Mouse (Mus musculus) spleen, adult 2 months (tissue): Measurements from ENCODE around the gene Rhoa. TPM values are rescaled to one million over a fixed set of nuclear protein-coding genes. Genes with fewer than 3 reads are reported as not detected.
"Not testable (repeated sequence)": the region's sequence is repeated elsewhere in the genome, so short reads cannot be mapped to it uniquely, and the experiment has no call there.

Experiments used
- DNase-seq, 2 experiments: peaks; one replicate each; pipeline versions ENCODE4 v3.0.0 to v3.0.0-alpha.2; 2012 to 2021; ENCODE audit warnings: low spot score in 2 of 2, low read depth in 1 of 2
- H3K27ac ChIP-seq: fragments of 200-500 bp; 2 replicates; pipeline ENCODE4 v1.5.1; 2012; ENCODE audit warnings: low read length, inconsistent platforms; ENCODE audit not compliant: insufficient read depth
- H3K27me3 ChIP-seq: fragments of 200-500 bp; 2 replicates; pipeline ENCODE4 v1.6.1; 2012; ENCODE audit warnings: mild to moderate bottlenecking, moderate library complexity, low read length, inconsistent platforms; ENCODE audit not compliant: control insufficient read depth, insufficient read depth
- H3K36me3 ChIP-seq: fragments of 200-500 bp; 2 replicates; pipeline ENCODE4 v1.6.1; 2012; ENCODE audit warnings: mild to moderate bottlenecking, low read length, inconsistent platforms; ENCODE audit not compliant: control insufficient read depth, insufficient read depth
- H3K4me1 ChIP-seq: fragments of 200-500 bp; 2 replicates; pipeline ENCODE4 v1.6.1; 2011; ENCODE audit warnings: inconsistent platforms; ENCODE audit not compliant: control insufficient read depth, insufficient read depth, insufficient read length
- H3K4me3 ChIP-seq: fragments of 200-500 bp; 2 replicates; pipeline ENCODE4 v1.5.1; 2011; ENCODE audit warnings: mild to moderate bottlenecking, inconsistent platforms; ENCODE audit not compliant: insufficient read depth, insufficient read length; ENCODE audit errors: extremely low read depth
- CTCF ChIP-seq: fragments of 200-500 bp; IDR thresholded peaks from 2 replicates; pipeline ENCODE4 v1.5.1; 2011; ENCODE audit warnings: mild to moderate bottlenecking, inconsistent platforms; ENCODE audit not compliant: insufficient read depth, insufficient read length, insufficient replicate concordance; ENCODE audit errors: extremely low read depth
- POLR2A ChIP-seq: fragments of 200-500 bp; IDR thresholded peaks from 2 replicates; pipeline ENCODE4 v1.6.1; 2011; ENCODE audit warnings: low read depth, low read length, inconsistent platforms
- WGBS: fragments of 180-500 bp; shearing (Covaris S2); methylation state at CpG from one replicate; pipeline ENCODE4 v1.1.7; 2018; 5-methylcytosine and 5-hydroxymethylcytosine counted together
- polyA plus RNA-seq: library from polyadenylated mRNA; depleted of rRNA; stranded (reverse); fragments of >200 nt; gene quantifications from 2 replicates; pipeline ENCODE4 v1.2.3, GENCODE M21; 2012

The Rhoa gene
- polyA plus RNA-seq, 1 experiment = 90.3 TPM

- Histone ChIP-seq H3K27me3 (no peaks in the 10 kb centered on the region), H3K36me3 (no peaks in the 10 kb centered on the region), H3K4me3 (no peak overlapping the region), H3K4me1 (no peaks in the 10 kb centered on the region), H3K27ac (no peak overlapping the region)
- TF ChIP-seq CTCF = no peak
- no peak for TF ChIP-seq POLR2A
- 70% methylated on average over 5 of the region's 5 CpGs for WGBS
- DNase-seq = no peak
These were observed 31.2 kb upstream of the Rhoa start for GRCm38 (mm10) chr9:108274476-108275330.

- TF ChIP-seq POLR2A (no peak), CTCF (no peak)
- DNase-seq = no peak
- Histone ChIP-seq H3K4me3 (no peak overlapping the region), H3K27me3 (no peaks in the 10 kb centered on the region), H3K4me1 (no peaks in the 10 kb centered on the region), H3K27ac (no peak overlapping the region), H3K36me3 (no peaks in the 10 kb centered on the region)
- WGBS = 57% methylated on average over 6 of the region's 6 CpGs
These were observed 30.6 kb upstream of the Rhoa start for GRCm38 (mm10) chr9:108275331-108275659.

- Histone ChIP-seq H3K36me3 (no peaks in the 10 kb centered on the region), H3K27ac (no peak overlapping the region), H3K4me1 (no peaks in the 10 kb centered on the region), H3K27me3 (no peaks in the 10 kb centered on the region), H3K4me3 (no peak overlapping the region)
- DNase-seq = peak; percentile 21 to 37
- WGBS = 73% methylated on average over 10 of the region's 10 CpGs
- peak; percentile 34; the same call in 1 of the 2 replicates for TF ChIP-seq CTCF
- TF ChIP-seq POLR2A = no peak
These were observed 27.1 kb upstream of the Rhoa start for GRCm38 (mm10) chr9:108278697-108279450.

- Histone ChIP-seq H3K36me3 (no peaks in the 10 kb centered on the region), H3K27ac (no peak overlapping the region), H3K27me3 (no peaks in the 10 kb centered on the region), H3K4me1 (no peaks in the 10 kb centered on the region), H3K4me3 (no peak overlapping the region)
- TF ChIP-seq CTCF (no peak), POLR2A (no peak)
- DNase-seq = no peak
- WGBS = 52% methylated on average over 8 of the region's 8 CpGs
These were observed 25.7 kb upstream of the Rhoa start for GRCm38 (mm10) chr9:108280071-108280828.

- Histone ChIP-seq H3K27ac (no peak overlapping the region), H3K36me3 (no peaks in the 10 kb centered on the region), H3K4me1 (no peaks in the 10 kb centered on the region), H3K4me3 (no peak overlapping the region), H3K27me3 (no peaks in the 10 kb centered on the region)
- peak; percentile 67 to 82 for DNase-seq
- 8% methylated on average over 6 of the region's 6 CpGs for WGBS
- TF ChIP-seq CTCF (peak; percentile 73; the same call in 1 of the 2 replicates), POLR2A (no peak)
These were observed 21.5 kb upstream of the Rhoa start for GRCm38 (mm10) chr9:108284410-108284809.

GRCm38 (mm10) chr9:108287526-108288238 lies 18.2 kb upstream of the Rhoa start:
- H3K4me3 ChIP-seq, H3K36me3 ChIP-seq, H3K4me1 ChIP-seq, H3K27ac ChIP-seq, H3K27me3 ChIP-seq, DNase-seq: not testable (repeated sequence)
- WGBS = 68% methylated on average over 6 of the region's 6 CpGs
